Mouse (Mus musculus): ENCODE measurements around the gene Epb41l2. TPM values are rescaled to one million over a fixed set of nuclear protein-coding genes. Genes with fewer than 3 reads are reported as not detected.

The Epb41l2 gene
- polyA plus RNA-seq (2014; fragmentation: Nextera tagmentation; extraction: Ambion mirVana), result 23.1 and 27.1 TPM in 2 replicates

GRCm38 (mm10) chr10:25359208-25359958 is at the start of gene Epb41l2:
TSS of gene Epb41l2 (plus strand) at chr10:25359798.
- H3K36me3 ChIP-seq (ENCODE audit: control insufficient read depth, insufficient read depth, low read length), result no peaks in the 10 kb centered on the region
- H3K4me1 ChIP-seq (ENCODE audit: control insufficient read depth, insufficient read depth, low read length), result peaks cover 3% of the 10 kb centered on the region; the same call in 1 of the 2 replicates
- no peaks in the 10 kb centered on the region for H3K27me3 ChIP-seq (ENCODE audit: control insufficient read depth, insufficient read depth, low read length)
- H3K4me2 ChIP-seq (ENCODE audit: low read depth, low read length), result peak within 1 kb of the TSS; percentile 84
- ATAC-seq (ENCODE audit: low read depth), result peak; percentile 92
- peak within 1 kb of the TSS; percentile 75 for H3K4me3 ChIP-seq (ENCODE audit: low read depth, low read length)
- H3K27ac ChIP-seq (ENCODE audit: low read depth, low read length), result 0 out of 2 replicates have a peak within 1 kb of the TSS, but pooled peaks have one; percentile 28
- H3K9ac ChIP-seq (replicated peaks; ENCODE audit: low read depth, low read length), result peak within 1 kb of the TSS; percentile 69
- H3K9me3 ChIP-seq (ENCODE audit: control insufficient read depth, low read length), result no peaks in the 10 kb centered on the region
- under 1% methylated on average over 36 of the region's 55 CpGs for WGBS

- no peak overlapping the region for H3K4me3 ChIP-seq (ENCODE audit: low read depth, low read length)
These were observed 49.6 kb upstream of the Epb41l2 start for GRCm38 (mm10) chr10:25309996-25310395.

GRCm38 (mm10) chr10:25310736-25311135 is 48.9 kb upstream of the Epb41l2 start:
- H3K9me3 ChIP-seq (ENCODE audit: control insufficient read depth, low read length), result no peaks in the 10 kb centered on the region
- ATAC-seq (ENCODE audit: low read depth), result no peak
- H3K4me2 ChIP-seq (ENCODE audit: low read depth, low read length), result no peak overlapping the region
- no peak overlapping the region for H3K4me3 ChIP-seq (ENCODE audit: low read depth, low read length)
- WGBS, result 89% methylated on average over 4 of the region's 4 CpGs
- no peaks in the 10 kb centered on the region for H3K36me3 ChIP-seq (ENCODE audit: control insufficient read depth, insufficient read depth, low read length)
- H3K4me1 ChIP-seq (ENCODE audit: control insufficient read depth, insufficient read depth, low read length), result 0 out of 2 replicates have a peak, but pooled peaks cover 4% of the 10 kb centered on the region
- H3K27ac ChIP-seq (ENCODE audit: low read depth, low read length), result no peak overlapping the region
- no peaks in the 10 kb centered on the region for H3K27me3 ChIP-seq (ENCODE audit: control insufficient read depth, insufficient read depth, low read length)
- H3K9ac ChIP-seq (replicated peaks; ENCODE audit: low read depth, low read length), result no peak overlapping the region

More at GRCm38 (mm10) chr10:25309996-25310395, 49.6 kb upstream of the Epb41l2 start:
- Histone ChIP-seq H3K27me3 (ENCODE audit: control insufficient read depth, insufficient read depth, low read length) (no peaks in the 10 kb centered on the region), H3K9me3 (ENCODE audit: control insufficient read depth, low read length) (no peaks in the 10 kb centered on the region), H3K4me1 (ENCODE audit: control insufficient read depth, insufficient read depth, low read length) (0 out of 2 replicates have a peak, but pooled peaks cover 4% of the 10 kb centered on the region), H3K4me2 (ENCODE audit: low read depth, low read length) (no peak overlapping the region), H3K9ac (replicated peaks; ENCODE audit: low read depth, low read length) (no peak overlapping the region), H3K36me3 (ENCODE audit: control insufficient read depth, insufficient read depth, low read length) (no peaks in the 10 kb centered on the region), H3K27ac (ENCODE audit: low read depth, low read length) (no peak overlapping the region)
- no peak for ATAC-seq (ENCODE audit: low read depth)
- 87% methylated on average over 5 of the region's 5 CpGs for WGBS

GRCm38 (mm10) chr10:25311554-25312212 is 47.9 kb upstream of the Epb41l2 start:
- Histone ChIP-seq H3K9me3 (ENCODE audit: control insufficient read depth, low read length) (no peaks in the 10 kb centered on the region), H3K36me3 (ENCODE audit: control insufficient read depth, insufficient read depth, low read length) (no peaks in the 10 kb centered on the region), H3K27ac (ENCODE audit: low read depth, low read length) (no peak overlapping the region), H3K4me3 (ENCODE audit: low read depth, low read length) (no peak overlapping the region), H3K4me1 (ENCODE audit: control insufficient read depth, insufficient read depth, low read length) (0 out of 2 replicates have a peak, but pooled peaks cover 4% of the 10 kb centered on the region), H3K4me2 (ENCODE audit: low read depth, low read length) (no peak overlapping the region), H3K9ac (replicated peaks; ENCODE audit: low read depth, low read length) (no peak overlapping the region), H3K27me3 (ENCODE audit: control insufficient read depth, insufficient read depth, low read length) (no peaks in the 10 kb centered on the region)
- WGBS, result 26% methylated on average over 9 of the region's 9 CpGs
- peak; percentile 66; the same call in 1 of the 2 replicates for ATAC-seq (ENCODE audit: low read depth)

GRCm38 (mm10) chr10:25313856-25314584 is 45.6 kb upstream of the Epb41l2 start:
- Histone ChIP-seq H3K27ac (ENCODE audit: low read depth, low read length) (no peak overlapping the region), H3K36me3 (ENCODE audit: control insufficient read depth, insufficient read depth, low read length) (no peaks in the 10 kb centered on the region)
- WGBS, result 4% methylated on average over 17 of the region's 17 CpGs

GRCm38 (mm10) chr10:25317665-25318064 is 41.9 kb upstream of the Epb41l2 start:
- no peak for ATAC-seq (ENCODE audit: low read depth)

More at GRCm38 (mm10) chr10:25313856-25314584, 45.6 kb upstream of the Epb41l2 start:
- Histone ChIP-seq H3K9me3 (ENCODE audit: control insufficient read depth, low read length) (no peaks in the 10 kb centered on the region), H3K9ac (replicated peaks; ENCODE audit: low read depth, low read length) (no peak overlapping the region), H3K4me1 (ENCODE audit: control insufficient read depth, insufficient read depth, low read length) (0 out of 2 replicates have a peak, but pooled peaks cover 4% of the 10 kb centered on the region), H3K4me2 (ENCODE audit: low read depth, low read length) (peak overlapping the region; percentile 30), H3K27me3 (ENCODE audit: control insufficient read depth, insufficient read depth, low read length) (no peaks in the 10 kb centered on the region), H3K4me3 (ENCODE audit: low read depth, low read length) (no peak overlapping the region)
- ATAC-seq (ENCODE audit: low read depth), result no peak

GRCm38 (mm10) chr10:25318405-25318804 is 41.2 kb upstream of the Epb41l2 start:
- H3K4me3 ChIP-seq (ENCODE audit: low read depth, low read length), result no peak overlapping the region
- H3K4me2 ChIP-seq (ENCODE audit: low read depth, low read length), result no peak overlapping the region
- WGBS, result 90% methylated on average over 5 of the region's 5 CpGs
- H3K27ac ChIP-seq (ENCODE audit: low read depth, low read length), result no peak overlapping the region
- no peaks in the 10 kb centered on the region for H3K27me3 ChIP-seq (ENCODE audit: control insufficient read depth, insufficient read depth, low read length)
- ATAC-seq (ENCODE audit: low read depth), result no peak
- 0 out of 2 replicates have a peak, but pooled peaks cover 4% of the 10 kb centered on the region for H3K4me1 ChIP-seq (ENCODE audit: control insufficient read depth, insufficient read depth, low read length)
- no peak overlapping the region for H3K9ac ChIP-seq (replicated peaks; ENCODE audit: low read depth, low read length)
- H3K36me3 ChIP-seq (ENCODE audit: control insufficient read depth, insufficient read depth, low read length), result no peaks in the 10 kb centered on the region
- no peaks in the 10 kb centered on the region for H3K9me3 ChIP-seq (ENCODE audit: control insufficient read depth, low read length)

More at GRCm38 (mm10) chr10:25317665-25318064, 41.9 kb upstream of the Epb41l2 start:
- no peak overlapping the region for H3K27ac ChIP-seq (ENCODE audit: low read depth, low read length)
- H3K4me2 ChIP-seq (ENCODE audit: low read depth, low read length), result no peak overlapping the region
- no peak overlapping the region for H3K9ac ChIP-seq (replicated peaks; ENCODE audit: low read depth, low read length)
- H3K9me3 ChIP-seq (ENCODE audit: control insufficient read depth, low read length), result no peaks in the 10 kb centered on the region
- H3K36me3 ChIP-seq (ENCODE audit: control insufficient read depth, insufficient read depth, low read length), result no peaks in the 10 kb centered on the region
- 0 out of 2 replicates have a peak, but pooled peaks cover 4% of the 10 kb centered on the region for H3K4me1 ChIP-seq (ENCODE audit: control insufficient read depth, insufficient read depth, low read length)
- no peak overlapping the region for H3K4me3 ChIP-seq (ENCODE audit: low read depth, low read length)
- H3K27me3 ChIP-seq (ENCODE audit: control insufficient read depth, insufficient read depth, low read length), result no peaks in the 10 kb centered on the region

DNA sequence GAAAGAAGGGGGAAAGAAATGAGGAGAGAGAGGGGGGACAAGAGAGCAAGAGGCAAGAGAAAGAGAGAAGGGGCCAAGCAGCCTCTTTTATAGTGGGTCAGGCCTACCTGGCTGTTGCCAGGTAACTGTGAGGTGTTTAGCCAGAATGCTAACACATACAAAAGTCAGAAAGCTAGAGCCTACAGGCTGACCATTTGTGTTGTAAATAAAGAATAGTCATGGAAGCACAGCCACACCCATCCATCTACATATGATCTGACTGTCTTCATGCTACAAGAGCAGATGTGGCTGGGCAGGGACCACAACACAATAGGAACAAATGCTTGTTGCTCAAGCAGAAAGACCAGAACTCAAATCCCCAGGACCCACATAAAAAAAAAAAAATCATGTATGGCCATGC is 40.1 kb upstream of the Epb41l2 start:
- no peaks in the 10 kb centered on the region for H3K36me3 ChIP-seq (ENCODE audit: control insufficient read depth, insufficient read depth, low read length)
- H3K4me3 ChIP-seq (ENCODE audit: low read depth, low read length), result no peak overlapping the region
- H3K4me1 ChIP-seq (ENCODE audit: control insufficient read depth, insufficient read depth, low read length), result no peaks in the 10 kb centered on the region
- H3K4me2 ChIP-seq (ENCODE audit: low read depth, low read length), result no peak overlapping the region
- no peak overlapping the region for H3K27ac ChIP-seq (ENCODE audit: low read depth, low read length)
- H3K9me3 ChIP-seq (ENCODE audit: control insufficient read depth, low read length), result no peaks in the 10 kb centered on the region
- H3K27me3 ChIP-seq (ENCODE audit: control insufficient read depth, insufficient read depth, low read length), result no peaks in the 10 kb centered on the region
- no peak for ATAC-seq (ENCODE audit: low read depth)
- no peak overlapping the region for H3K9ac ChIP-seq (replicated peaks; ENCODE audit: low read depth, low read length)

All from neural tube, embryonic 14.5 days (tissue).